Mouse (Mus musculus) layer of hippocampus, postnatal 10 days (tissue): ENCODE data around the gene Herc4. TPM values are rescaled to one million over a fixed set of nuclear protein-coding genes. Genes with fewer than 3 reads are reported as not detected.

Experiments used
- DNase-seq, 2 experiments: peaks; one replicate each; pipeline ENCODE4 v3.0.0; 2021; ENCODE audit warnings: low spot score in 2 of 2
- total RNA-seq, 2 experiments: library from RNA; stranded (reverse); gene quantifications; 2 replicates each; pipeline ENCODE4 v1.2.3; 2021

Herc4 gene
- total RNA-seq, 2 experiments from 2014 or later, result 38.1 to 40.2 TPM

DNA sequence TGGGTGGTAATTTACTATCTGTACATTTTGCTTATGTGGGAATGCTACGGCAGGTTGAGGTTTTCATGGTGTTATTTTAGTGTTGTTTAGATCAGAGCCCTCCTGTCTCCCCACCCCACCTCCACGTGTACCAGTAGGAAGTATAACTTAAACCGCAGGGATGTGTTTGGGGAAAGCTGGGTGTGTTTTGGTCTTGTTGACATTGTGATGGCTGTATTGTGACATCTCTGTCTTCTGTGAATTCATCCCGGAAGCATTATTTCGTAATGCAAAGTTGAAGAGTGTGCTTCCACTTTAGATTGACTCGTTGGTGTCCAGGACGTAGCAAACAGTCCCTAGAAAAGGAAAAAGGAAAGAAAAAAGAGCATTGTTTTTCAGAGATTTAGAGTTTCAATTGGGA lies 3.8 kb downstream of the Herc4 start:
- no peak for DNase-seq

DNA sequence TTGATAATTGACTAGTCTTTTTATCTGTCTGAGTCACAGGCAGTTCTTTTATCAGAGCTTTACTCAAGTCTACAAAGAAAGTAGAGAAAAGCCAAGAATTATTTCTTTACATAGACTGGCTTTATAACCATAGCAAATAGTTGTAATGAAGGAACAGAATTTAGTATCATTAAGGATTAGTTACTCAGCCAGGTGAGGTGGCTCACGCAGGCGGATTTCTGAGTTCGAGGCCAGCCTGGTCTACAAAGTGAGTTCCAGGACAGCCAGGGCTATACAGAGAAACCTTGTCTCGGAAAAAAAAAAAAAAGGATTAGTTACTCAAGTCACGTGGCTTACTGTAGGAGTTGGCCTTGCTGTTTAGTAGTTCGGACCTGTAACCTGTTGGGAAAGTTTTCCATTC lies 4.8 kb downstream of the Herc4 start:
- no peak for DNase-seq

DNA sequence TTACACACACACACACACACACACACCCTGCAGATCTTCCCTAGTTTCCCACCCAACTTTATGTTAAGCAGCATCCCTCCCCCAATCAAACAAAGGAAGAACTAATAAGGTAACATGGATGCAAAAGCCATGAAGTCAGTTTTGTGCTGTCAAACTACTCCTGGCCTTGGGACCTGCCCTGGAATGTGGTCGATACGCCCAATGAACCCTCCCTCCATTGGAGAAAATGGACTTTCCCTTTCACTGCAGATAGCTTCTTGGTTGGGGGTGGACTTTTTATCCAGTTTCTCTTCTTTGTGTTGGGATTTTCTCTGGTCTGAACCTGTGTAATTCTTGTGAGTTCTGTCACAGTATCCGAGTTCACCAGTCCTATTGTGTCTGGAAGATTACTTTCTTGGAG lies 15.1 kb downstream of the Herc4 start:
- no peak for DNase-seq

DNA sequence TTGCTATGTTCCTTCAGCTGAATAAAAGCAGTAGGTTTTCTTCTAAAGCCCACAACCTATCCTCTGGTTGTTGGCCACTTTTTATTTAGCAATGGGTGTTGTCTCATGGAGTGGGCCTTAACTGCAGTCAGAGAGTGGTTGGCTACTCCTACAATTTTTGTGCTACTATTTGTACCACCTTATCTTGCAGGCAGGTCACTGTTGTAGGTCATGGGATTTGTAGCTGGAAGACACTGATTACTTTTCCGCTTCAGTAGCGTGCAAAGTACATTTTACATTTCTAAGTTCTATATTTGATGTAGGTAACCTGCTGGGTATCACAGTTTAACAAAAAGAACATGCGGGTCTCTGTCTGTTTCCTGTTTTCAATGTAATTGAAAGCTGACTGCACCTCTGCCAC lies 15.7 kb downstream of the Herc4 start:
- no peak for DNase-seq

DNA sequence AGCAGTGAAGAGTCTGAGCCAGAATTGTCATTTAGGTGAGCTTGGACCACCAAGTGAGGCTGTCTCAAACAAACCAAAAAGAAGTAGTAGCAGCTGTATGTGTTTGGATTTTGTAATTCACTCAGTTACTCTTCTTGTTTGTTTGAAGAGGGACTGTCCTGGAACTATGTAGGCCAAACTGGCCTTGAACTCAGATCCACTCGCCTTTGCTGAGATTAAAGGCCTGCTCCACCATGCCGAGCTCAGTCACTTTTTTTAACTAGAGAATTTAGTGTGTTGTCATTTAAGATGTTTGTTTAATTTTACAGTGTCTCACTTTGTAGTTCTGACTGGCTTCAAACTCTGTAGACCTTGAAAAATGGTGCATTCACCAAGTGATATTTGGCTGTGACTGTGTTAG lies 24.3 kb downstream of the Herc4 start:
- DNase-seq, result no peak

DNA sequence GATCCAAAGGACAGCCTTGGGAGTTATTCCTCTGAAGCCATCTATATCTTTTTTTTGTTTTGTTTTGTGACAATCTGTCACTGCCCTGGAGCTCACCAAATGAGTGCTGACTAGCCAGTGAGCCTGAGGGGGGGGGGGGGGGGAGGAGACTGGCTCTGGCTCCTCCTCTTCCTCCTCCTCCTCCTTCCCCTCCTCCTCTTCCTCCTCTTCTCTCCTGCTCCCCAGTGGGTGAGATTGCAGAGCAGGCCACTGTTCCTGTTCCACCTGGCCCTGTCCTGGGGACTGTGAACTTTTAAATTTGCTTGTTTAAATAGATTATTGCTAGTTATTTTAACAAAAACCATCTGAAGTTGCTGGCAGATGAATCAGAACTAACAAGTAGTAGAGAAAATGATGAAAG lies 28.8 kb downstream of the Herc4 start:
- DNase-seq, result no peak

DNA sequence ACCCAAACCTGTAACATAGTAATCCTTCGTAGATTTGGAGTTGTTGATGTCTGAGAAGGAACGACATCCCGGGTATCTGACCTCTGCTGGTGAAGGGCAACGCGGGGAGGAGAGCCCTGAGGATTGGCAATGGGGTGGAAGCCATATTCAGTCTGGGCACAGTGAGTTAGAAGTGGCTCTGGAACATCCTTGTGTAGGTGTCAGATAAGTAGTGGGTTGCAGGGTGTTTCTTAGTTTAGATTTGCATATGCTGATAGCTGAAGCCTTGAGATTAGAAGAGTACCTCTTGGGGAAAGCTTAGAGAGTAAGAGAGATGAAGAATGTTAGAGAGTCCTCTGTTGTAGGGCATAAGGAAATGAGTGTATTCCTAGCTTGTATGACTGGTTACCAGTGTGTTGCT lies 29.3 kb downstream of the Herc4 start:
- DNase-seq, result no peak

DNA sequence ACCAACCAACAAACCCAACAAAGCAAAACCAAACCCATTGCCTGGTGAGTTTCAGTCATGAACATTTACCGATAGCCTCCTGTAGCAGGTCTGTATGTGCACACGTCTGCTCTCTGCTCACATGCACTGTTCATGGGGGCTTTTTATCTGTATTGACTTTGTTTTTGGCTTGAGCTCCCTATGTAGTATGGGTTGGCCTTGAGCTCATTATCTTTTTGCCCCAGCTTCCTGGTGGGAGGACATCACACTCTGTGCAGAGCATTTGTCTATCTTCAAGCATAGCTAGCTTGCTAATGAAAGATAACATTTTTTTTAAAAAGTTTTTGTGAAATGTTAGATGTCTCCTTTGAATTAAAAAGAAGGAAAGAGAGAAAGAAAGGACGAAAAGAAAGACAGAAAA lies 33.4 kb downstream of the Herc4 start:
- no peak for DNase-seq

DNA sequence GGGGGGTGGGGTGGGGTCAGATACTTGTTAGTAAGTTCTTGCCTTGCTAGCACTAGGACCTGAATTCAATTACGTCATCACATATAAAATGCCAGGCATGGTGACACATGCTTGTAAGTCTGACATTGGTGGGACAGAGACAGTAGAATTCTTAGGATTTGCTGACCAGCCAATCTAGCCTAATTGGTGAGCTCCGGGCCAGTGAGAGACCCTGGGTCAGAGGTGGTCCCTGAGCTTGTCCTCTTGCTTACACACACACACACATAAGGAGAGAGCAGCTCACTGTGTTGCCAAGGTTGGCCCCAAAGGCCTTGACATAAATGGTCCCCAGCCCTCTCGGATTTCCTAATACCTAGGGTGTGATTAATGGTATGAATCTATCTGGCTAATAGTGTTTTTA lies 36.2 kb downstream of the Herc4 start:
- DNase-seq, result no peak

DNA sequence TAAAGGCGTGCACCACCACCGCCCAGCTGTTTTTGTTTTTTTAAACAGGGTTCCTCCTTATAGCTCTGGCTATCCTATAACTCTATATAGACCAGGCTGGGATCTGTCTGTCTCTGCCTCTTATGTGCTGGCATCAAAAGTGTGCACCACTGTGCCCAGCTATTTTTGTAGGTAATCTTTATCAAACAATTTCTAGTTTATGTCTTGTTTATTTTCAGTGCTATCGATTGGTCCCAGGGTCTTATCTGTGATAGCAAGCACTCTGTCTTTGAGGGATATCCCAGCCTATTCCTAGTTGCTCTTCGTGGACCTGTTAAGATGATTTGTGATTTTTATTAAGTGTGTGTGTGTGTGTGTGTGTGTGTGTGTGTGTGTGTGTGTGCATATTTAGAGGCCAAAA lies 38.8 kb downstream of the Herc4 start:
- no peak for DNase-seq

DNA sequence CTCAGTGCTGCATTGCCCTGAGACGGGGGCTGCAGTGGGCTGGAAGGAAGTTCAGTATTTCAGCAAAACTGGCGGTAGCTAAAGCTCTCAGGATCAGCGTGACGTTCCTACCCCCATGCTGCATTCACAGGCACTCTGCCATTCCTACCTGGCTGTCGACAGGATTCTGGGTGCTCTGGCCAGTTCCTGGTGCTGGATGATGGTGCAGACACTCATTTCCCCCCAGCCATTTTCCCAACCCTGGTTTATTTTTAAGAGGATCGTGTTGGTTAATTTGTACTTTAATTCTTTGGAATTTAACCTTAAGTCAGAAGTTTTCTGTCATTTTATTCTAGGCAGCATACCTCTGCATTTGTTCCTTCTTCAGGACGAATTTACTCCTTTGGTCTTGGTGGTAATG lies 39.2 kb downstream of the Herc4 start:
- DNase-seq, result no peak

DNA sequence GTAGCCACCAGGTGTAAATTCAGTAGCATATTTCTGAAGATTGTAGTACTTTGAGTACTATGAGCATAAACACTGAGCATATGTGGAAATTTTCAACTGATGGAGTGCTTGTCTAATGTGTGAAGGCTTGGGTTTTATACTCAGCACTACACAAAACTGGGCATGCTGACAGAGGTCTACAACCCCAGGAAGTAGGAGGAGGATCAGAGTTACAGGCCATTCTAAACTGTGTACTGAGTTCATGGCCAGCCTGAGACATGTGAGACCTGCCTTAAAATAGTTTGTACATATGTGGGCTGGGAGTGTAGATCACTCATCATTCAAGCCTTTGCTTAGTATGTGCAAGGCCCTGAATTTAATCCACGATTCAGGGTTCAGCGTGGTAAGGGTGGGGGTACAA lies 58.7 kb downstream of the Herc4 start:
- DNase-seq, result no peak

DNA sequence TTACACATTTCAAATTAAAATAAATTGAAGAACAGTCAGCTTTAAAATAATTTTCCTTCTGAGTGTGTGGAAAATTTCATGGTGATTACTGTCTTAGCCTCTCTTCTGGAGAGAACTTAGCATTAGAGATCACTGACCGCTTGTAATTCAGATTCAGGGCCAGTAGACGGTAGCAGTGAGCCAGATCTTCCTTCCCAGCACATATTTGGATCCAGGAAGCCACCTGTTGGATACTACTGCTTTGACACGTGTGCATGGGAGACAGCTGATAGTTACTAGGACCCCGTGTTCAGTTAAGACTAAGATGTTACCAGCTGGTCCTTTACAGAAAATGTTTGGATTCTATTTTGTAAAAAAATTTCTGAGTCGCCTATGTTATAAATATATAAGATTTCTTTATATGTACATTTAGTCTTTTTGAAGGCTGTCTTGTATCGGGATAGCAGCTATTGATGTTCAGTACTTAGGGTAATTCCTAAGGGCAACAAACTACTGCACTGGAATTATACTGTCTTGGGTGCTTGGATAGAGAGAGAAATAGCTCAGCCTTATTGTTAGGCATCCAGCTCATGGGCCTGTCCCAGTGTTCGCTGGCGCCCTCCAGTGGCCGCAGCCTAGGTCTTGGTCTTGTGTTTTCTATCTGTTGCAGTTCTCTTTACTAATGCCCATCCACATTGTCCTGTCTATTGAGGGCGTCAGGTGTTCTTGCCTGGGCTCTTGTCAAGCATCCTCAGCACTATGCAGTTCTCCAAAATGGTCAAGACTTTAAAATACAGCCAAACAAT lies 65.2 kb downstream of the Herc4 start:
- DNase-seq, result peak; percentile 84

DNA sequence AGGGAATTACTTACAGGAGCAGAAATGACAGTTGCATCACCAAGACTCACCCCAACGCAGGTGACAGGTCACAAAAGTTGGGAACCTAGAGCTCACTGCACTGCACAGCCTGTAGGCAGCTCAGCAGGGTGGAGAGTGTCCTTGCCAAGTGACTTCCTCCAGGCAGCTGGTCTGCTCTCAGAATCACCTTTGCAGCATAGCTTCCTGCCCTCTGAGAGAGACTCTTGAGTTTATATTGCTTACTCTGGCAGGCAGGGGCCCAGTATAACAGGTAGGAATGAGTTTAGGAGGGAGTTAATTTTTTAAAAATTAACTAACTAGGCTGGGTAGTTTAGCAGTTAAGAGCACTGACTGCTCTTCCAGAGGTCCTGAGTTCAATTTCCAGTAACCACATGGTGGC lies 70.1 kb downstream of the Herc4 start:
- DNase-seq, result no peak

DNA sequence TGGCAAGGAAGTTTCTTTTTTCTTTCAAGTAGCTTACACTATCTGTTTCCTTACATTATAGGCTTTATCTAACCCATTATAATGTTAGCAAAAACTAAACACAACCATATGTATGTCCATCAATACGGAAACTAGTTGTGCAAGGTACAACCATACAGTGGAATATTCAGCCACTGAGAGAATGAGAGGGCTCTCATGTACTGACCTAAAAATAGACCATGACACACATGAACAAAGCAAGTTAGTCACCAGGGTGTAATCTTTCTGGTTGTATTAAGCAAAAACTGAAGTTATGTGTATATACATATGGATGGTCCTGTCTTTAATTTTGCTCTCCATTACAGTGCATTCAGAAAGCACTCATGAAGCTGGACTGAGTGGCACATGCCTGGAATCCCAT lies 83.5 kb downstream of the Herc4 start:
- DNase-seq, result no peak

DNA sequence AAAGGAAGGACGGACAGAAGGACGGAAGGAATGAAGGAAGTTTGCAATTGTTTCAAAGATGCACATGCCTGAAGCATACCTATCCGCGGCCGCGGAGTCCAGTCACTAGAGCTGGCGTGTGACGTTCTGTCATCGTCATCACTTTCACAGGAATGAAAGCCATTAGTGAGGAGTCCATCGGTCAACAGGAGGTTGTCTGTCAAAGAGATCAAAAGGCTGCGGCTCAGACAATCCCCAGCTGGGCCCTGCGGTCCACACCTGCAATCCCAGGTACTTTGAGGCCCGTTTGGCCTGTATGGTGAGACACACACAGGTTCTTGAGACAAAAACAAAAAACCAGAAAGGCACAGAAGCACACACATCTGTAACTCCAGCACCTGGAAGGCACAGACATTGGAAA lies 93.3 kb downstream of the Herc4 start:
- no peak for DNase-seq

DNA sequence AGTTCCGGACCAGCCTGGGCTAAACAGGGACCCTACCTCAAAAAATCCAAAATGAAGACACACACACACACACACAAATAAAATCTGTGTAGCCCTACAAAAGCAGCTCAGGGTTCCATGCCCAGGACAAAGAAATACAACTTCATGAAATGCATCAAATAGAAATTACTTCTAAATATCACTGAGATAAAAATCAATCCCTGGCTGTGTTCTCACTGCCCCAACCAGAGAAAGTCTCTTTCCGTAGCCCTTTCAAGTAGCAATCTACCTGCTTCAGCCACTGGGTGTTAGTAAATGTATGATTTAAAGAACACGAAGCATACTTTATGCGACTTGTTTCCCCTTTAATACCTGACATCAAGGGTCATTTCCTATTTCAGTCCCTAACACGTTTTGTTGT lies 93.7 kb downstream of the Herc4 start:
- DNase-seq, result no peak

DNA sequence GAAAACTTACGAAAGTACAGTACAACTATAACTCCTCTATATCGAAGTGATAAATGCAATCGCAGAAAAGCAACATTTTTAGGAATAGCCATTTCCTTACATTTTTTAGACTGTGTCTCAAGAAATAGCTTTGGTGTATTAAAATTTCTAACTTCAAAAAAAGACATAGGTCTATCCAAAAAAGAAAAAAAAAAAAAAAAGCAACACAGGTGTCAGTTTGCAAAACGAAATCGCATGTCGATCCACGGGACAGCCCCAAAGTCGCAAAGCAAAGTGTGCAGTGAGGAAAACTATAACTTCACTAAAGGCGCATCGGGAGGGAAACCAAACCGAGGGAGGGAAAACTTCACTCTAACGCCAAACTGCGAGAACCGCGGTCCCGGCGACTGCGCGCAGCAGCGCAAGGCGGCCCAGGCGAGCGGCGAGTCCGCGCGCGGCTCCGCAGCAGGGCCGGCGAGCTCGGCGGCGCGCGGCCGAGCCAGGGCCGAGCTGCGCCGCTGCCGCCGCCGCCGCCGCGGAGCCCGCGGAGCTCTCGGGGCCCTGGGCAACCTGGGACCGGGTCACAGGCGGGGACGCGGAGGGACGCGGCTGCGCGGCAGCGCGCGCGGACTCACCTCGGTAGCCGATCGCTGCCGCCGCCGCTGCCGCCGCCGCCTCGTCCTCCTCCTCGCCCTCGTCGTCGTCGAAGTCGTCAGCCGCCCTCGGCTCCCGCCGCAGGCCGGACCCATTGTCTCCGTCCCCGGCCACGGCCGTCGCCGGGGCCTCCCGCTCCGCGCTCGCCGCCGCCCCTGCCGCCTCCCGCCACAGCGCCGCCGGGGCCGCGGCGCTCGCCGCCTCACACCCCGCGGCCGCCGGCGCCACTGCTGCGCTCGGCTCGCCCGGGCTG lies 94.6 kb downstream of the Herc4 start:
- DNase-seq, result peak; percentile 50 to 70

DNA sequence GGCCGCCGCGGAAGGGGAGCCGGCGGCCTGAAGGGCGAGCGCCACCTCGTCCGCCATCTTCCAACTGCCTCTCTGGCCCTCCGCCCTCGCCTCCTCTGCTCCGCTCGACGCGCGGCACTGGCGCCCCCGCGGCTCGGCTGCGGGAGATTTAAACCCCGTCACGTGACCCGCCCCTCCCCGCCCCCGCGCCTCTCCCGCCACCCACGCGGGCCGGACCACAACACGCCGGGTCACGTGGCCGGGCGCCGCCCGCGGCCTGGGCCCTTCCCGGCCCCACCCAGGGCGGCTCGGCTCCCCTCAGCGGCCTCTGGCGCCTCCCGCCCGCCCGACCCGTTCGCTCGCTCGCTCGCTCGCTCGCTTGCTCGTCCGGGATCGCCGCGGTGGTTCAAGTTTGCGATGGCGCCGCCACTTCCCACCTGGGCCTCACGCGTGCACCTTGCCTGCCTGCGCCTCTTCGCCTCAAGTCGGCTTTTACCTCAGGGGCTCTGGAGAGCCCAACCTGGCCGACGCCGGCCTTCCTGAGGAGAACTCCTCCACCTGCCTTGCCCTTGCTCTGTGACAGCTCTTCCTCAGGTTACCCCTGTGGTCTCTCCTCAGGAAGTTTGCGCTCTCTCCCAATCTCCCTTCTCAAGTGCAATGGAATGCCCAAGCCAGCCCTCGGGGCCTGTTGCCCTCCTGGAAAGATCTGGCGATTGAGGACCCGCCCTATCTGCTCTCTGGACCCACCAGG lies 95.5 kb downstream of the Herc4 start:
- peak; percentile 82 to 89 for DNase-seq

DNA sequence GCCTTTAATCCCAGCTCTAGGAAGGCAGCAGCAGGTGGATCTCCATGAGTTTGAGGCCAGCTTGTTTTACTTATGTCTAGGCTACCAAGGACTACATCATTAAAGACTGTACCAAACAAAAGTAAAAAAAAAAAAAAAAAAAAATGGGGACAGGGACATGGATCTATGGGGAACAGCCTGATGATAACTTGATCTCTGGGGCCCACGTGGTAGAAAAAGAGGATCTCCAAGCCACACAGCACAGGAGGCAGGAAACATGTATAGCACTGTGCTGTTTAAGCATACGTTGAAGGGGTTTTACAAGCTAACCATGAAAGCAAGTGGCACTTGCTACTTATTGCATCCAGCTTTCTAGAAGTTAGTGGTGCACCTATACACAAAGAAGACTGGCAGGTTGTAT lies 97.7 kb downstream of the Herc4 start:
- DNase-seq, result no peak

DNA sequence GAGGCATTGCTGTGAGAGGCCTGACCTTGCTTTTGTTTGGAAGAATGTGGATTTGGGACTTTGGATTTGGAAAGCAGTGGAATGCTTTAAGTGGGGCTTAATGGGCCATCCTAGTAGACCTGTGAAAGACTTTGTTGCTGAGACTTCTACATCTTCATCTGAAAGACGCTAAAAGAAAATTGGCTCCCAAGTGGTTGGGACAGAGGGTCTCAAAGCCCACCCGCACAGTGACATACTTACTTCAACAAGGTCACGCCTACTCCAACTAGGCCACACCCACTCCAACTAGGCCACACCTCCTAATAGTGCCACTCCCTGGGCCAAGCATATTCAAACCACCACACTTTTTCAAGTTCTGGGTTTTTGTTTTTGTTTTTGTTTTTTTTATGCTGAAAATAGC lies 101.1 kb downstream of the Herc4 start:
- DNase-seq, result no peak

DNA sequence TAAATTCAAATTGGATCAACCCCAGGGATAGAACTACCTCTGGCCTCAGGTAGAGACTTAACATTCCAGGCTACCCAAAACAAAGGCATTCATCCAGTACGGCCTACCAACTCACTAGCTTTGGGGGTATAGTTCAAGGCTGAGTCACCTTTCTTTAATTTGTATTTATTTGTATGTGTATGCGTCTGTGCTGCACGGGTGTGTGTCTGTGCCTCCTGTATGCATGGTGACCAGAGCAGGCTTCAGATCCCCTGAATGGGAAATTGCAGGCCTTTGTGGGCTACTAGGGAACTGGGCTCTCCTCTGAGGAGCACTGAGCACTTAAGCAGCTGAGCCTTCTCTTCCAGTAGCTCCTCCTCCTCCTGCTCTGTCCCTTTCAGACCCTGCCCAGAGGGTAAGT lies 104.7 kb downstream of the Herc4 start:
- DNase-seq, result no peak
